Mouse (Mus musculus) limb, embryonic 13.5 days (tissue): ENCODE measurements around the gene Hand1. TPM values are rescaled to one million over a fixed set of nuclear protein-coding genes. Genes with fewer than 3 reads are reported as not detected.
A peak's percentile ranks its signal among the peaks of the same experiment; 100 is the strongest.
"Not testable (repeated sequence)": the region's sequence is repeated elsewhere in the genome, so short reads cannot be mapped to it uniquely, and the experiment has no call there.

Experiments used
- ATAC-seq: fragments of 200-750 bp; cut with Nextera tagmentation; 2 replicates; pipeline ENCODE4 v1.8.0; 2017; ENCODE audit warnings: low read depth, moderate number of reproducible peaks, moderate TSS enrichment; ENCODE audit not compliant: low FRiP score
- H3K27ac ChIP-seq: fragments of 300-500 bp; sonication (generic); 2 replicates; pipeline ENCODE4 v1.5.1; 2015; ENCODE audit warnings: inconsistent platforms, mild to moderate bottlenecking, moderate library complexity
- H3K27me3 ChIP-seq: fragments of 300-500 bp; sonication (generic); 2 replicates; pipeline ENCODE4 v1.6.1; 2015; ENCODE audit warnings: mild to moderate bottlenecking, inconsistent platforms
- H3K36me3 ChIP-seq: fragments of 300-500 bp; sonication (generic); 2 replicates; pipeline ENCODE4 v1.6.1; 2015; ENCODE audit warnings: inconsistent platforms, mild to moderate bottlenecking, moderate library complexity
- H3K4me1 ChIP-seq: fragments of 300-500 bp; sonication (generic); 2 replicates; pipeline ENCODE4 v1.6.1; 2015; ENCODE audit warnings: inconsistent platforms
- H3K4me2 ChIP-seq: fragments of 300-500 bp; sonication (generic); replicated peaks from 2 replicates; pipeline ENCODE4 v1.6.1; 2015; ENCODE audit warnings: inconsistent platforms, mild to moderate bottlenecking, moderate library complexity
- H3K4me3 ChIP-seq: fragments of 300-500 bp; sonication (generic); 2 replicates; pipeline ENCODE4 v1.5.1; 2015; ENCODE audit warnings: moderate library complexity, mild to moderate bottlenecking, inconsistent platforms
- H3K9ac ChIP-seq: fragments of 300-500 bp; sonication (generic); 2 replicates; pipeline ENCODE4 v1.6.1; 2015; ENCODE audit warnings: mild to moderate bottlenecking, inconsistent platforms
- H3K9me3 ChIP-seq: fragments of 300-500 bp; sonication (generic); 2 replicates; pipeline ENCODE4 v1.6.1; 2016; ENCODE audit warnings: inconsistent platforms
- WGBS: fragments of 180-500 bp; shearing (Covaris S2); methylation state at CpG from one replicate; pipeline ENCODE4 v1.1.7; 2015; 5-methylcytosine and 5-hydroxymethylcytosine counted together
- polyA plus RNA-seq: library from polyadenylated mRNA; unstranded; fragments of >200 nt; fragmentation: Nextera tagmentation; extraction: Ambion mirVana; gene quantifications from 2 replicates; pipeline ENCODE4 v1.2.1, GENCODE M21; 2015

Gene Hand1
- polyA plus RNA-seq, 1 experiment from 2014 or later: 2.7 TPM

- ATAC-seq: no peak
- H3K36me3 ChIP-seq: no peaks in the 10 kb centered on the region
- no peak overlapping the region for H3K27ac ChIP-seq
- WGBS: 9% methylated on average over 31 of the region's 31 CpGs
- peaks cover 99% of the 10 kb centered on the region for H3K27me3 ChIP-seq
- H3K9ac ChIP-seq: peak overlapping the region; percentile 56
- peaks cover 58% of the 10 kb centered on the region for H3K4me1 ChIP-seq
- peak overlapping the region; percentile 27 for H3K4me3 ChIP-seq
- no peaks in the 10 kb centered on the region for H3K9me3 ChIP-seq
- H3K4me2 ChIP-seq: peak overlapping the region; percentile 74
These were observed 1.3 kb downstream of the Hand1 start for GRCm38 (mm10) chr11:57831281-57831781.

- no peak overlapping the region for H3K27ac ChIP-seq
- H3K4me3 ChIP-seq: peak overlapping the region; percentile 42
- no peaks in the 10 kb centered on the region for H3K36me3 ChIP-seq
- peaks cover 90% of the 10 kb centered on the region for H3K27me3 ChIP-seq
- peaks cover 60% of the 10 kb centered on the region for H3K4me1 ChIP-seq
- peak overlapping the region; percentile 74 for H3K4me2 ChIP-seq
- peak overlapping the region; percentile 43; the same call in 1 of the 2 replicates for H3K9ac ChIP-seq
- WGBS: 31% methylated on average over 17 of the region's 17 CpGs
- no peaks in the 10 kb centered on the region for H3K9me3 ChIP-seq
- no peak for ATAC-seq
These were observed 2.5 kb downstream of the Hand1 start for GRCm38 (mm10) chr11:57829871-57830775.

GRCm38 (mm10) chr11:57828955-57829870 is 3.4 kb downstream of the Hand1 start:
- 5% methylated on average over 53 of the region's 53 CpGs for WGBS
- peak overlapping the region; percentile 74 for H3K4me2 ChIP-seq
- H3K27me3 ChIP-seq: peaks cover 82% of the 10 kb centered on the region
- ATAC-seq: no peak
- no peak overlapping the region for H3K27ac ChIP-seq
- peak overlapping the region; percentile 43 for H3K9ac ChIP-seq
- peaks cover 69% of the 10 kb centered on the region for H3K4me1 ChIP-seq
- H3K36me3 ChIP-seq: no peaks in the 10 kb centered on the region
- H3K4me3 ChIP-seq: peak overlapping the region; percentile 42
- no peaks in the 10 kb centered on the region for H3K9me3 ChIP-seq

GRCm38 (mm10) chr11:57827915-57828545 is 4.6 kb downstream of the Hand1 start:
- ATAC-seq: no peak
- Histone ChIP-seq H3K27ac (peak overlapping the region; percentile 22; the same call in 1 of the 2 replicates), H3K4me2 (peak overlapping the region; percentile 74), H3K9me3 (no peaks in the 10 kb centered on the region), H3K4me3 (peak overlapping the region; percentile 42), H3K27me3 (peaks cover 70% of the 10 kb centered on the region), H3K9ac (peak overlapping the region; percentile 57), H3K4me1 (peaks cover 66% of the 10 kb centered on the region), H3K36me3 (no peaks in the 10 kb centered on the region)
- WGBS: under 1% methylated on average over 33 of the region's 33 CpGs

GRCm38 (mm10) chr11:57827048-57827914 is 5.3 kb downstream of the Hand1 start:
- peak overlapping the region; percentile 22; the same call in 1 of the 2 replicates for H3K27ac ChIP-seq
- ATAC-seq: peak; percentile 44; the same call in 1 of the 2 replicates

GRCm38 (mm10) chr11:57825234-57825633 is 7.4 kb downstream of the Hand1 start:
- not testable (repeated sequence) for H3K9me3 ChIP-seq, H3K4me2 ChIP-seq, H3K36me3 ChIP-seq, ATAC-seq, H3K9ac ChIP-seq, H3K27ac ChIP-seq, H3K4me3 ChIP-seq
- 59% methylated on average over 11 of the region's 11 CpGs for WGBS
- Histone ChIP-seq H3K27me3 (peaks cover 43% of the 10 kb centered on the region), H3K4me1 (peaks cover 50% of the 10 kb centered on the region)

More at GRCm38 (mm10) chr11:57827048-57827914, 5.3 kb downstream of the Hand1 start:
- Histone ChIP-seq H3K9ac (peak overlapping the region; percentile 57), H3K36me3 (no peaks in the 10 kb centered on the region), H3K27me3 (peaks cover 63% of the 10 kb centered on the region), H3K9me3 (no peaks in the 10 kb centered on the region), H3K4me1 (peaks cover 59% of the 10 kb centered on the region), H3K4me2 (peak overlapping the region; percentile 74), H3K4me3 (peak overlapping the region; percentile 42)
- under 1% methylated on average over 41 of the region's 41 CpGs for WGBS

- H3K27me3 ChIP-seq: peaks cover 38% of the 10 kb centered on the region
- no peaks in the 10 kb centered on the region for H3K9me3 ChIP-seq
- no peak for ATAC-seq
- H3K9ac ChIP-seq: no peak overlapping the region
- no peak overlapping the region for H3K4me2 ChIP-seq
- 63% methylated on average over 7 of the region's 7 CpGs for WGBS
- H3K4me1 ChIP-seq: peaks cover 38% of the 10 kb centered on the region
- no peaks in the 10 kb centered on the region for H3K36me3 ChIP-seq
- no peak overlapping the region for H3K27ac ChIP-seq
- no peak overlapping the region for H3K4me3 ChIP-seq
These were observed 8.9 kb downstream of the Hand1 start for GRCm38 (mm10) chr11:57823714-57824113.

GRCm38 (mm10) chr11:57823159-57823558 is 9.5 kb downstream of the Hand1 start:
- ATAC-seq, H3K4me3 ChIP-seq, H3K27ac ChIP-seq, H3K9me3 ChIP-seq, H3K9ac ChIP-seq, H3K36me3 ChIP-seq, H3K4me2 ChIP-seq: not testable (repeated sequence)
- Histone ChIP-seq H3K4me1 (peaks cover 33% of the 10 kb centered on the region), H3K27me3 (peaks cover 35% of the 10 kb centered on the region)
- WGBS: 94% methylated on average over 2 of the region's 2 CpGs

- H3K36me3 ChIP-seq: no peaks in the 10 kb centered on the region
- no peak for ATAC-seq
- peaks cover 18% of the 10 kb centered on the region; the same call in 1 of the 2 replicates for H3K27me3 ChIP-seq
- H3K4me3 ChIP-seq: no peak overlapping the region
- H3K9me3 ChIP-seq: 0 out of 2 replicates have a peak, but pooled peaks cover 2% of the 10 kb centered on the region
- no peak overlapping the region for H3K9ac ChIP-seq
- H3K4me2 ChIP-seq: no peak overlapping the region
- H3K4me1 ChIP-seq: peaks cover 17% of the 10 kb centered on the region
- 29% methylated on average over 9 of the region's 9 CpGs for WGBS
- no peak overlapping the region for H3K27ac ChIP-seq
These were observed 12.5 kb downstream of the Hand1 start for GRCm38 (mm10) chr11:57819999-57820581.

GRCm38 (mm10) chr11:57818189-57818588 is 14.4 kb downstream of the Hand1 start:
- Histone ChIP-seq H3K4me2 (no peak overlapping the region), H3K4me3 (no peak overlapping the region), H3K27me3 (peaks cover 18% of the 10 kb centered on the region; the same call in 1 of the 2 replicates), H3K4me1 (no peaks in the 10 kb centered on the region), H3K9ac (no peak overlapping the region), H3K27ac (no peak overlapping the region), H3K9me3 (0 out of 2 replicates have a peak, but pooled peaks cover 2% of the 10 kb centered on the region), H3K36me3 (peaks cover 2% of the 10 kb centered on the region; the same call in 1 of the 2 replicates)
- ATAC-seq: no peak
- WGBS: 78% methylated on average over 4 of the region's 4 CpGs
